Mouse (Mus musculus) ovary, postnatal 14 days (tissue): Measurements from ENCODE around the gene Ccr3.
"Not testable (repeated sequence)": the region's sequence is repeated elsewhere in the genome, so short reads cannot be mapped to it uniquely, and the experiment has no call there.

Experiments
- DNase-seq: peaks from one replicate; pipeline ENCODE4 v3.0.0; 2022; ENCODE audit warnings: low spot score

Gene Ccr3

DNA sequence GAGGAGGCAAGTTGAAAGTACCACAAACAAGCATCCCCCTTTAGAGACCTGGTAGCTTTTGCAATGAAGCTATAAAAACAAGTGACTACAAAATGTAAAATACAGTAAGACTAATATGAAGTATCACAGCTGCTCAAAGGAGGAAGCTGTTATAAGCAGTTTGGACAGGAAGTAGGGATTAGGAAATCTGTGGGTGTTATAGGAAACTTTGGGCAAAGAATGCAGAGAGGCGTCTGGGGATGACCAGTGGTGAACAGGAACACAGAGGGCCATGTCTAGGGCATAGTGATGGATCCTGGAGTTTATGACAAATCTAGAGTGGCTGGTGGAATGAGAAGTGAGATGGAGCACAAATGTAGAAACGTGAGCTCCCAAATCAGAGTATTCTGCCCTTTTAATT lies 31.8 kb downstream of the Ccr3 start:
- DNase-seq: no peak

DNA sequence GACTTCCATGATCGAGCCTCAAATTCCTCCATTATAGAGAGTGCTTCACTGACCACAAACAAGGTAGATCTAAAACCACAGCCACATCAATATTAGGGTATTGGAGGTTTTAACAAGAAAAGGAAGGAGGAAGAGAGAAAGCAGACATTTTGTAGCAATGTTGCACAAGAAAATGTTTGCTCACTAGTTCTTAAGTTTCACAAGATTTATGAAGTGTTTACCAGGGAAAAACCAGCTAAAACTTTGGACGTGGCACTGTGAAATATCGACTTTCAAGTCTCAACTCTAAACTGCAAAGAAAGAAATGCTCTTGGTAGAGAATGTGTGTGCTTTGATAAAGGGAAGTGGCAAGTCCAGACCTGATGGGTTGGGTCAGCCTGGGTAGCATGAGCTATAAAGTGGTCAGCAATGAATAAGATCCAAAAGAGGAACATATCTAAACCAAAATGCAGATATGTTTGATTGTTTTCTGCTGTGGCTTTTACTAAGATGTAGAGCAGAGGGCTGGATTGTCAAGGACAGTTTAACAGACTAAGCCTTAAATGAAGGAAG lies 34.5 kb downstream of the Ccr3 start:
- DNase-seq: no peak

GRCm38 (mm10) chr9:124059660-124060352 lies 38.0 kb downstream of the Ccr3 start:
- DNase-seq: no peak

DNA sequence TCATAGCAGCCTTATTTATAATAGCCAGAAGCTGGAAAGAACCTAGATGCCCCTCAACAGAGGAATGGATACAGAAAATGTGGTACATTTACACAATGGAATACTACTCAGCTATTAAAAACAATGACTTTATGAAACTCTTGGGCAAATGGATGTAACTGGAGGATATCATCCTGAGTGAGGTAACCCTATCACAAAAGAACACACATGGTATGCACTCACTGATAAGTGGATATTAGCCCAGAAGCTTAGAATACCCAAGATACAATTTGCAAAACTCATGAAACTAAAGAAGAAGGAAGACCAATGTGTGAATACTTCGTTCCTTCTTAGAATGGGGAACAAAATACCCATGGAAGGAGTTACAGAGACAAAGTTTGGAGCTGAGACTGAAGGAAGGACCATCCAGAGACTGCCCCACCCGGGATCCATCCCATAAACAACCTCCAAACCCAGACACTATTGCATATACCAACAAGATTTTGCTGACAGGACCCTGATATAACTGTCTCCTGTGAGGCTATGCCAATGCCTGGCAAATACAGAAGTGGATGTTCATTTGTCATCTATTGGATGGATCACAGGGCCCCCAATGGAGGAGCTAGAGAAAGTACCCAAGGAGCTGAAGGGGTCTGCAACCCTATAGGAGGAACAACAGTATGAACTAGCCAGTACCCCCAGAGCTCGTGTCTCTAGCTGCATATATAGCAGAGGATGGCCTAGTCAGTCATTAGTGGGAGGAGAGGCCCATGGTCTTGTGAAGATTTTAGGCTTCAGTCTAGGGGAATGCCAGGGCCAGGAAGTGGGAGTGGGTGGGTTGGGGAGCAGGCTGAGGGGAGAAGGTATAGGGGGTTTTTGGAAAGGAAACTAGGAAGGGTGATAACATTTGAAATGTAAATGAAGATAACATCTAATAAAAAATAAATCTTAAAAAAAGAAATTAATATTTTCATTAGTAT lies 40.0 kb downstream of the Ccr3 start:
- not testable (repeated sequence) for DNase-seq

GRCm38 (mm10) chr9:124066572-124067103 lies 44.9 kb downstream of the Ccr3 start:
- DNase-seq: no peak

DNA sequence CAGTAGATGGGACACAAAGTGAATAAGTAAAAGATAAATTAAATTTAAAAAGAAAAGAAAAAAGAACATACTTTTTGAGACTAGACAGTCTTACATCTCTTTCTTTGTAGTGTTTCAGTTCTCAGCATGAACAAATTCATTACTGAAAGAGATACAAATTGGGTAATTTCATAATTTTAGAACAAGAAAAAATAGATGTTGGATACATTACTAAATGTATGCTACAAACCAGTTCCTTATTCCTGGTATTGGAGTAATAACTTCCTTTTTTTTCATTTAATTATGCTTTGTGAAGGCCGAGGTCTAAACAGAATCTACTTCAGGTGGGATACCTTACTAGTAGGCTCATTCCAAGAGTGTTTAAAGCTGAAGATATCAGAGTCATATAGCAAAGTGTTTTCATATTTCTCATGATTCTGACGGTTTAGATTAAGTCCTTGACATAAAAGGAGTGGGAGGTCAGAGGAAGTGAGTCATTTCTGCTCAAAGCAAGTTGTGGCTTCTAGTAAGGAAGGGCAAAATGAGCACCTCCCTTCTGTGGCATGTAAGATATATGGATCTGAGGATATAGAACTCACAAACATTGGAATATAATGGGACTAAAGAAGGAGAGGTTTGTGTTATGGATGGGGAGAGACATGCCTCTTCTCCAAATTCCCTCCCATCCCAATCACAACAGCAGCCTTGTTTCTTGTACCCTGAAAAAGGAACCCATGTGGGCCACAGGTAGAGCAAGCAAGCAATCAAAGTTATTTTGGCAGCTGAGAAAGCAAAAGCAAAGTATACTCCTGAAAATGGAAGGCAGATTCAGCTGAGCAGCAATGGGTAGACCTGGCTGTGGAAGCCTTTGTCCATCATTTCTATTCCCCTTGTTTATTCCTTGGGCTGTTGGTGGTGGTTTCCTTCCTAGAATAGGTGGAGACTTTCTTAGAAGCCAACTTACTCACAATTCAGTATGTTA lies 46.6 kb downstream of the Ccr3 start:
- DNase-seq: no peak

DNA sequence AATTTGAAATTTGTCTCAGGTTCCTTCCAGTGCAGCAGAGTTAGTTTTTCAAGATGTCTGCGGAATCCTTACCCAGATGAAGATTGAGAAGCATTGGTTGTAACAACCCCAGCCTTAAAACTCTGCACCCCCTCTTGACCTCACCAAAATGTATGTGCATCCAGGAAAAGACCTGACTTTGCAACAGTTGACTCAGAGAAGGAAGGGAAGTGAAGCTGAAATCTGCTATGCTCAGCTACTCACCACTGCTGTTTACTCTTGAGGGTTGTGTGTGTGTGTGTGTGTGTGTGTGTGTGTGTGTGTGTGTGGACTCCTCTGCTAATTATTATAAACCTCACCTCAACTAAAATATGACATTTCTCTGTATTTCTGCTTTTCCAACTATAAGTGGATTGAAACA lies 49.7 kb downstream of the Ccr3 start:
- DNase-seq: no peak

GRCm38 (mm10) chr9:124079803-124080202 lies 58.0 kb downstream of the Ccr3 start:
- no peak for DNase-seq

DNA sequence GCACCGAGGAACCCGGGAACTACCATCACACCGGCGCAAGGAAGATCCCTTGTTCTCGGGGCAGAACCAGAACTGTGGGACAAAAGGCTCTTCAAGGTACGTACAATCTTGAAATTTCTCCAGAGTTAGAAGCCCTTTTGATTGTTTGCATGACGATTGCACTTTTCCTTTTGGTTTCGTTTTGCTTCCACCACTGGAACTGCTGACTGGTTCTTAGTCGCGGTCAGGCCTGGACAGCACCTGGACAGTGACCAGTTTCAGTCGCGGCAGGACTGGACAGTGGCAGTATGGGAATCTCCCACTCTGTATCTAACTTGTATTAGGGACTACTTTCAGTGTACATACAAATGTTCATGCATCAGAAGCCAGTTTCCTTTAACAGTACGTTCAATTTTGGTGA lies 58.7 kb downstream of the Ccr3 start:
- not testable (repeated sequence) for DNase-seq
